Mouse (Mus musculus) adrenal gland (tissue): ENCODE measurements around the gene Zfp750.

ENCODE experiments used
- intact Hi-C: fragments of 180-260 bp; cut with DNase I; formaldehyde crosslinking; loops from one replicate; pipeline ENCODE4 v1.15.1; 2025
- long read RNA-seq, 2 experiments: library from polyadenylated mRNA; unstranded; transcript quantifications; one replicate each; pipeline ENCODE4 v2.0.0; 2020; ENCODE audit warnings: borderline replicate concordance in 1 of 2; ENCODE audit not compliant: insufficient replicate concordance in 1 of 2

The Zfp750 gene
- long read RNA-seq, experiment 1, result 0 reads
- long read RNA-seq, experiment 2, result 0 reads

DNA sequence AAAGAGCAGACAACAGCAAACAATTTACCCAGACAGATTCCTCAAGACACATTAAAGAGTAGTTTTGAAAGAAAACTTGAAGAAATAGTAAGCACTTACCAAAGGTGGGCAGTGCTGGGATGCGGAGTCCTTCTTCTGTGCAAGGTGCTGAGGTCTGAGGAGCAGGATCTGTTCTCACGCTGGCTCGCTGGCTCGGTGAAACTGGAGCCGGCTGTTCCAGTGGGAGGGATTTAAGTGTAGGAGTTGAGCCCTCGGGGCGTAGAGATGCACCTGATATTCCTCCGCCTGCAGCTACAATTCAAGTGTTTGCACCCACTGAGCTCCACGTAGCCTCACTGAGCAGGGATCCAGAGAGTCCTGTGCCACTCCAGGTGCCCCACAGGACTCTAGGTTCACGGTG, at the start of gene Zfp750:
TSS of gene Zfp750 (minus strand) at position 203 of the 400 bp plus-strand sequence.
- intact Hi-C loops, result no loop called here

DNA sequence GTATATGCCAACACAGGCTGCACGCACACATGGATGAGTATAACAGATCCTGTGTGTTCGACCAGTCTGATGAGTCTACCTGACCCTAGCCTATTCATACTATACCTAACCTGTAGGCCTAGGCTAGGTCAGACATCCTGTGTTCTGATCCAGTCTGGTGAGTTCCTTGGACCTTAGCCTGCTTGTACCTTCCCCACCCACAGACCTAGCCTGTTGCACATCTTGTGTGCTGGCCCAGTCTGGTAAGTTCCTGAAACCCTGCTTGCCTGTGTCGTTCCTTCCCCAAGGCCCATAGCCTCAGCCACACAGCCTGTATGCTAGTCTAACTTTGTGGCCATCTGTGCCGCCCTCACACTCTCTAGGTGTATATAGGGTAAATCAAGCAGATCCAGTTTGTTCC, 45.1 kb upstream of the Zfp750 start:
- intact Hi-C loops, result no loop called here

DNA sequence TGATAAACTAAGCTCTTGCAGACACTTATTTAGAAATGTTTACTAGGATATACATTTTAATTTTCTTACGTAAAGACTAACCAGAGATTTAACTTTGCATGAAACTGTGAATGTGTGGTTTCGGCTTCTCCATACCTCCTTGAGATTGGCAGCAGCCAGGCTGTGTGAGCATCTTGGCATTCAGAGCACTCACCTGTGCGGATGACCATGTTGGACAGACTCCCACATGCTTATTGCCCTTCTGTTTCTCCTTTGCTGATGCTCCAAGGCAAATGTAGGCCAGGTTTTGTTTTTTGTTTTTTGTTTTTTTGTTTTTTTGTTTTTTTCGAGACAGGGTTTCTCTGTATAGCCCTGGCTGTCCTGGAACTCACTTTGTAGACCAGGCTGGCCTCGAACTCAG, 44.2 kb upstream of the Zfp750 start:
- intact Hi-C loops, result no loop called here

DNA sequence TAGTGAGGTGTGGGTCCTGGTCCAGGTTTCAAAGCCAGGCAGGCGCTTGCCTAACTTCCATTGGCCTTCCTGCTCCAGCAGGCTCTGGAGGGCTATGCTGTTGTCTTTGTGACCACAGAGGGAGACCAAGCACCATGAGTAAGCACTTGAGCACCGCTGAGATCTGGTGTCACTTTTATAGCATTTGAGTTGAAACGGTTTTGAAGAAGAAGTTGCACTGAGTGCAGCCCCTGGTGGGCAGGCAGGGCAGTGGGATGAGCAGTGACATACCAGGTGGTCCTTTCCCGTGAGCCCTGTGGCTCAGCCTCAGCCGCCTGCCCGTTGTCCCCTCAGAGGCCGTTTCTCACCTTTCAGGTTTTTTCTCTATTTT, 41.1 kb upstream of the Zfp750 start:
- intact Hi-C loops, result no loop called here

DNA sequence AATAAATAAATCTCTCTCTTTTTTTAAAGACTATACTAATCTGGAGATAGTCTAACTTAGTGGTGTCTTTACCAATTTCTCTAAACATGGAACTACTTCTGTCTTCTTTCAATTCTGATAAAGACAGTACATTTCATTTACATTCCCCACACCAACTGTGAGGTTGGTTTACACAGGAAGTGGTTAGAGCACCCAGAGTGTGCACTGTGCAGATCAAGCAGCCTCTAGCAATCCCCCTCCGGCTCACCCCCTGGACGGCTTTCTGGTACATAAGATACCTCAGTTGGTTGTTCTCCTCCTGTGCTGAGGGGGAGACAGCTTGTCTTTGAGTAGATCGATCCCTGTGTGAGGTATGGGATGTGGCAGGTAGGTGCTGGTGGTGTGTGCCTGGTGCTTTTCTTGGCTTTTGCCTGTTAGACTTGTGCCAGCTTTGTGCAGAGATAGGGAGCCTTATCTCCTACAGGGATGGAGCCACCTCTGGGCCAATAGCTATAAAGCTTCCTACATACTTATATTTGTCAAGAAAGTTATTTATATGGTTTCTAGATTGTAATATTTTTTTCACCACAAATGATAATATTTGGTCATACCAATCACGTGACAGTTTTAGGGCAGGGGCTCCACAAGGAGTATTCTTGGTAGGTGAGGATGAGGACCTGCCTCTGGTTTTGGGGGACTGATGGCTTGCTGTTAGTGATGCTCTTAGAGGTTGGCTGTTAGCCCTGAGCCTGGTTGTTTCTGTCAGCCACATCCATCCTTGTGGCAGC, 40.6 kb upstream of the Zfp750 start:
- intact Hi-C loops, result loop anchor here (5.0 kb wide), 1 partner anchor 82 kb away; no protein-coding TSS in a partner anchor

DNA sequence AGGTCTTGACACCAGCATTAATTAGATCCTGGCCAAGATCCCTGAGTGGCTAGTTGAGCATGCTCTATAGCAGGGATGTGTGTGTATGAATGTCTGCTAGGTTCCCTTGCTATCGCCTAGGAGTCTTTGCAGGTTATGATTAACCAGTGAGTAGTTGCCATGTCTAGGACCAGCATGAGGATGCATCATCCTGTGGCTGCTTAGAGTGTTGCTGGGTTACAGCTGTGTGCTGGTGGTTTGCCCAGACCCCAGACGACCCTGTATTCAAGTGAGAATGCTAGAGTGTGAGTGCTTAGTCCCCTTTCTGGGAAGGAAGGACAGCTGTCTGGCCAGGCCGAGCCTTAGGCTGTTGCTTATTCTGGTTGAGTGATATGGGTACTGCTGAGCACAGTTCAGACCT, 39.4 kb upstream of the Zfp750 start:
- intact Hi-C loops, result loop anchor here (5.0 kb wide), 1 partner anchor 81 kb away; no protein-coding TSS in a partner anchor

DNA sequence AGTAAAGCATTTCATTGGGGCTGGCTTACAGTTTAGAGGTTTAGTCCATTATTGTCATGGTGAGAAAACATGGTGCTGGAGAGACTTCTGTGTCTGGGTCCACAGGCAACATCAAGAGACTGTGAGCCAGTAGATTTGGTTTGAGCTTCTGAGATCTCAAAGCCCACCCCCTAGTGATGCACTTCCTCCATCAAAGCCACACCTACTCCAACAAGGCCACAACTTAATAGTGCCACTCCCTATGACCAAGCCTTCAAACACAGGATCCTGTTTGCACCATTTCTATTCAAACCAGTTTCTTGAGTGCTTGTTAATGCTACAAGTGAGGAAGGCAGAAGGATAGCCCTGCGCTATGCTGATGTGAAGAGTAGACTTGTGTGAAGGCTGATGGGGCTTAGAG, 38.8 kb upstream of the Zfp750 start:
- intact Hi-C loops, result loop anchor here (5.0 kb wide), 1 partner anchor 81 kb away; no protein-coding TSS in a partner anchor

DNA sequence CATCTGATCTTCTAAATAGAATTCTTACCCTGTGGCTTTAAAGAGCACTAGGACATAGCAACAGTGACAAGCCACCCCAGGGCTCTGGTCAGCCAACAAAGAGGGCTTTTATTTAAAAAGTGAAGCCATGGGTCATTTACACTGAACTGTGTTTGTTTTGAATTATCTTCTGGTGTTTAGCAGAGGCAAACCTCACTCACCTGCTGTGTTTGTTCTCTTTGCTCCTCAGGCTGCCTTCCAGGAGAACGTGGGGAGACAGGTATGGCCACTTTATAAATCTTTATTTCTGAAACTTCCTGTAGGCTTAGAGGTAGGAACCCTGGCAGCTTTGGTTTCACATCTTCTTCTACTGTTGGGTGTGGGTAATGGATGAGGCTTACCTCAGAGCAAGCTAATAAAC, 37.6 kb upstream of the Zfp750 start:
- intact Hi-C loops, result loop anchor here (5.0 kb wide), 1 partner anchor 79 kb away; no protein-coding TSS in a partner anchor

DNA sequence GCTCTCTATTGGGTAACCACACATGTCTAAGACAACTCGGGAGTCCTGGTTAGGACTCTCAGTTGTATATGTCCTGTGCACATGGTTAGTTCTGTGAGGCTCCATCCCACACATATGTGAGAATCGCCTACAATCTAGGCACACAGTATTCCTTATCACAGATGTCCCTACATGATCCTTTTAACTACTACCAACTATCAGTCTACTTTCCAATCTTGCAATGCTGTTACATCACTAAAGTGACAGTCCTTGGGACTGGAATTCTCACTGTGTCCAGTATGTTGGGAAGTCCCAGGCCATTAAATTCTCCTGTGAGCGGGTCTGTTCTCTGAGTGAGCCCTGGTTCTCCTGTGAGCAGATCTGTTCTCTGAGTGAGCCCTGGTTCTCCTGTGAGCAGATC, 34.3 kb upstream of the Zfp750 start:
- intact Hi-C loops, result no loop called here

DNA sequence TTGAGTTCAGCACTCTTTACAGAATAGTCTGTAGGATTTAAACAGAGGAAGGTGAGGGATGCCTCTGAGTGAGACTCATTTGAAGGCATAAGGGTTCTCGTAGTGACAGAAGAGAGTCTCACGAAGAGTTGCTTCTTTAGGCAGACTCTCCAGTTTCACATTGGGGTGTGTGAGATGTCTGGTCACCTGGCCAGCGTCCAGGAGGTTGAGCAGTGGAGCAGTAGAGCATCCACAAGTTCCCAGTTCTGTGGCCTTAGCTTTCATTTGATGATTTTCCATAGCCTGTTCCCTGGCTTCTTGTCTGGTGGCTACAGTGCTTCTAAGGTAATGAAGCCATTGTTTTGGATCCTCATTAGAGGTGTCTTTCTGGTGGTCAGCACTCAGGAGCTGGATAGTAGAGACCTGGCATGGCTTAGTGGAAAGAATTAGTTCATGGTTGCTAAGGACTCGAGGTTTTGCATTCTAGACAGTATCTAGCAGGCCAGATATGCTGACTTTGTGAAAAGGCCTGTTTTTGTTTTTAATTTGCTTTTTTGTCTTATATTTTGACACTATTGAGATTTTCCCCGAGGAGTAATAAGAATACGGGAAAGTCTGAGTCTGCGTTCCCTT, 33.8 kb upstream of the Zfp750 start:
- intact Hi-C loops, result no loop called here

DNA sequence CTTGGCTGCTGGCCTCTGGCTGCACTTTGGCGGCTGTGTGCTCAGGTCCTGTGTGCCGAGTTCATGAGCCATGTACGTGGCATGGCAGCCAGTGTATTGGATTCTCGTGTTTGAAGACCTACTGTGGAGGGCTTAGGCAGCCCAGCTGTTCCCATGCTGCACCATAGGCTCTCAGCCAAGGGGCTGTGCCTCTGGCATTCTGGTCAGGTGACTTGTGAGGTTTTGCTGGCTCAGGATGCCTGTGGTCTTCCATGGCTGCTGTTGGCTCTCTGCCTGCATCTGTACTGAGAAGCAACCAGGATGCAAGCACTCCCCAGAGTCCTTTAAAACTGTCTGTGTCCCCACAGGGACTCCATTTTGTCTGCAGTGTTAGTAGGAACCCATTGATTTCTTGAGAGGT, 33.0 kb upstream of the Zfp750 start:
- intact Hi-C loops, result no loop called here

DNA sequence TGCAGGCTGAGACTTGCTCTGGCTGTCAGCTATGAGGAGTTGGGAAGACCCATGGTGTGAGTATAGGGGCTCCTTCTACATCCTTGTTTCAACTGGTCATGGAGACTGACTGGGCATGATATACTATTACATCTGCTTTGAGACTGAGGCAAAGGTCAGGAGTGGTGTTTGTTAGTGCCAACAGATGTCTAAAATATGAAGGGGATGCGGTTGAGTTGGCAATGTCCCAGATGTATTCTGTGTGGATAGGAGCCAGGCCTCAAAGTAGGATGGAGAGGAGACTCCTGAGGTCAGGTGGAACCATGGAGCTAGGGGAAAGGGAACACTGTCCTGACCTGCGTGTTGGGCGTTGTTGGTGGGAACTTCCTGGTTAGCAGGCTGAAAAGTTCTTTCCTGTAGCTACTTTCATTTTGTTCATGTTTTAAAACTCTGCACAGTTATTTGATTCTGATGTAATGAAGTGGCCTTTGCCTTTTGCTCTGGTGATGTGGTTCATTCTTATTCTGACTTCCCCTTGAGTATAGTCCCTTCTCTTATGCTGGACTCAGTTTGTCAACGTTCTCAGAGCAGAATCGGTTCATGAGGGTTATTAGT, 32.2 kb upstream of the Zfp750 start:
- intact Hi-C loops, result no loop called here

DNA sequence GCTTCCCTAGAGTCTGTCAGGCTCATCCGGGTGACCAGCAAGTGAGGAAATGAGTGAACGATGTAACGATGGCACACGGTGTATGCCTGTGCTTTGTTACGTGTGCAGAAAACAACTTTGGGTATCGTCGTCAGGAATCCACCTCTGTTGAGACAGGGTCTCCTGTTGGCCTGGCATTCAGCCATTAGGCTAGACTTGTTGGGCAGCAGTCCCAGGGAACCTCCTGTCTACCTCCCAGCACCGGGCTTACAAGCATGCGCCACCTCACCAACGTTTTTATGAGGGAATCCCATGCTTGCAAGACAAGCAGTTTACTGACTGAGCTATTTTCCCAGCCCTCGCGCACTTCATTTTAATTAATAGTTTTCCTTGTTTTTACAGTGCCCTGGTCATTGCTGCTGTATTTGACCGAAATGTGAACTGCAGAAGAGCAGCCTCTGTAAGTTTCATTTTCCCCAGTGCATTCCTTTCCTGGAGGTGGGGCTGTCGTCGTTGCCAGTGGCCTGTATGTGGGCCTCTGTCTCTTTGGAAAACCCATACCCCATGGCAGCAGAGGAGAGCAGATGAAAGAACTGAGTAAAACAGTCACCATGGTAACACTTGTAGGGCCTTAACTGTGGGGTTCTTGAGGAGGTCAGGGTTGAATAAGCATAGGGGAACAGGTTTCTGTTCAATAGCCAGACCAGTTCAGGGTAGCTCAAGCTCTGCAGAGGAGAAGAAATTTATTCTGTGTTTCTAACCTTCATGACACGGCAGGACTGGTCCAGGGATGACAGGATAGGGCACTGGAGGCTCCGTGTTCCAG, 30.9 kb upstream of the Zfp750 start:
- intact Hi-C loops, result no loop called here

DNA sequence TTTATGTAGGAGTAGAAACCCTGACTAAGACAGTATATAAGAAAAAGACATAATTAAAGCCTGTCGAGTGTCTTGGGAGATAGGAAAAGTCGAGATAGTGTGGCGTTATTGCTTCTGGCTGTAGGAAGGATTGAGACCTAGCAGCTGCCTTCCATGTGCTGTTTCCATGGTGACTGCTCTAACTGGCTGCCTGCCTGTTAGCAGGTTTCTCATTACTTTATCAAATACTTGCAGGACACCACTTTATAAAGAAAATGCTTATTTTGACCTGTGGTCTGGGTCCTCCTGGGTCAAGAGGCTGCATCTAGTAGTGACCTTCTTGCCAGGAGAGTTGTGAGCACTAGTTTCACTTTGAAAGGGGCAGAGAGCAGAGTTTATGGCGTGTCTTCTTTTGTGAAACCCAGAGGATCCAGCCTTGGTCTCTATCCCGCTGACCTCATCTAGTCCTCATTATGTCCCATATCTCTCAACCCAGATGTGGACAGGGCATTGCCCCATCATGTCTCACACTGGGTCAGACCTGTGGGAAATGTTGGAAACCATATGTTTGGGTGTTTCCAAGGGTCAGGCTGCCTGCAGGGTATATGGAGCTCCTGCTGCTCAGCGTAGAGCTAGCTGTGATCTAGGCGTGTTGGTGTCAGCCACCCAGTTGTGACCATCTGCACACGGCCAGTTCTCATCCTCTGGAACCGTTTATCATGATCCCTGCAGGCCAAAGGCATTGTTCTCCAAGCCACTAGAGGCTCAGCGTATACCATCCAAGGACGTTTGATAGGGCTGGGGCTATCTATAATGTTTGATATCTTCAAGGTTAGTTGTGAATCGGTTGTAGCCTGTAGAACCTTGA, 30.1 kb upstream of the Zfp750 start:
- intact Hi-C loops, result no loop called here

DNA sequence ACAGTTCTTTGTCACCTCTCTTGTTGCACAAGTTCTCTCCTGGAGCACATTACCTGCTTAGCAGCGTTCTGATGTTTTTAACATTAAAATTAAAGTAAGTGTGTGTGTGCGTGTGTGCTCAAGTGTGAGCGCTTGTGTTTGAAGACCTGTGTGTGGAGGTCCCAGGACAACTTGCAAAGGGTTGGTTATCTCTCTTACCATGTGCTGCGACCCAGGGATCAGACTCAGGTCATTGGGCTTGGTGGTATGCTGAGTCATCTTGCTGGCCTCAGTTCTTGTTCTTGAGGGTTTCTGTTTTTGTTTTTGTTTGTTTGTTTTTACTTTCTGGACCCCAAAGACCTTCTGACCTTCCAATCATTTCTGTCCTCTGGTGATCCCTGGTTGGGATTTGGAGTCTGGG, 28.8 kb upstream of the Zfp750 start:
- intact Hi-C loops, result no loop called here

DNA sequence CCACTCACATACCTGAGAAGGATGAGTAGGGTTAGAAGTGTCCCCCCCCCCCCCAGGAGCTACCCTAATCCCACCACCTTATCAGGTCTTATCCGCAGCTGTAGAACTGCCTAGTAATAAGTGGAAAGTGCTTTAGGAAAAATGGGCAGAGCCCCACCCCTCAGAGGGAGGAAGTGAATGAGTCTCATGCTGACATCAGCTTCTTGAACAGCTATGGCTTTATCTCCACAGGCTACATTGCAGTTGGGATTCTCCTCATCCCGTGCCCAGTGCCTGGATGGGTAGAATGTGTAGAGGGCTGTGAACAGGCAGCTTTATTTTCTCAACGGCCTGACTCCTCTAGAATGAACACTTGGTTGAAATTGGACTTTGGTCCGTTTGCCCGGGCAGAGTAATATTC, 28.1 kb upstream of the Zfp750 start:
- intact Hi-C loops, result no loop called here

DNA sequence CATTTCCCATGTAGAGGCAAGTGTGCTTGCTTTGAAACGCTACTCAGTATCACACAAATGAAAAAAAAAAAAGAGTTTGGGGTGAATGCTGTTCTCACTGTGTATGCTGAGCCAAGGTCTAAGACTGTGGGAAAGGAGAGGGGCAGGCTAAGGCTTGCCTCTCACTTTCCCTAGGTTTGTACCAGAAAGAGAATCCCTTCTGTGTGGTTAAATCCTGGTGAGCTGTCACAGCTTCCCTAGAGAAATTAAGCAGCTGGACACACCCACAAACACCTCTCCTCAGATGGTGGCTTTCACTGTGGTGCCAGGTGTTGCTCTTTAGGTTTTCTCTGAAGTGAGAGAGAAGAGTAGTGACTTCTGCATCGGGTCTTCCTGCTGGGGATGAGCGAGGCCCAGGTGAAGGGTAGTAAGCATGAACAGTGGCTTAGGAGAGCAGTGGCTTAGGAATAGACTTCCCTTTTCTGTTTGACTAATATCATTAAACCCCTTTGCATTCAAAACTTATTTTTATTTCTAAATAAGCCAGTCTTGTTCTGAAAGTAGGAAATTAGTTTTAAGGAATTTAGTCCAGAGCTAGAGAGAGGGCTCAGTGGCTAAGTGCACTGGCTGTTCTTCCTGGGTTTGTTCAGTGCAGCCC, 26.4 kb upstream of the Zfp750 start:
- intact Hi-C loops, result no loop called here

DNA sequence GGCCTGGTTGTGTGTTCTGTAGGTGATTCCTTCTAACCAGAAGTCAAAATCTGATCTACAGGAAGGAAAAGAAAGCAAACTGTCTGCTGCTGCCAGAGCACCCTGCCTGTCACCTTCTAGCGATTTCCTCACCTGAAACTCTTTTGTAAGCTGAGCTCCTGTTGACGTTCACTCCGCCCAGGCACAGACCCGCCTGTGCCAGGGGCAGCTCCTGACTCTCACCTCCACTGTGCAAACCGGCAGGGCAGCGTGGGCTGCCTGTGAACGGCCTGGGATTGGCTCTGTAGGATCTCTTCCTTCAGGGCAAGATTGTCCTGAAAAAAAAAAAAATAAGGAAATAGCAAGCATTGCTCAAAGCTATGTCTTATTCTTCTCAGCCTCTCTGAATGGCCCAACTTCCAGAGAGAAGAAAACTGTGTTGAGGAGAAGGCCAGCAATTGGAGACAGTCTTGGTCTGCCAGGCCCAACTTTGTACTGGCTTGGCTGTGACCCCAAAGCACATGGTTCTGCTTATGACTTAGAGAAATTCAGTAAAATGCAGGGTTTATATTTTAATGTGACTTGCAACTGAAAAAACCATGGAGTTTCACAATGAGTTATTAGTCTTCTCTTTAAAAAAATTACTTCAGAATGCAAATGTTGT, 25.7 kb upstream of the Zfp750 start:
- intact Hi-C loops, result no loop called here

DNA sequence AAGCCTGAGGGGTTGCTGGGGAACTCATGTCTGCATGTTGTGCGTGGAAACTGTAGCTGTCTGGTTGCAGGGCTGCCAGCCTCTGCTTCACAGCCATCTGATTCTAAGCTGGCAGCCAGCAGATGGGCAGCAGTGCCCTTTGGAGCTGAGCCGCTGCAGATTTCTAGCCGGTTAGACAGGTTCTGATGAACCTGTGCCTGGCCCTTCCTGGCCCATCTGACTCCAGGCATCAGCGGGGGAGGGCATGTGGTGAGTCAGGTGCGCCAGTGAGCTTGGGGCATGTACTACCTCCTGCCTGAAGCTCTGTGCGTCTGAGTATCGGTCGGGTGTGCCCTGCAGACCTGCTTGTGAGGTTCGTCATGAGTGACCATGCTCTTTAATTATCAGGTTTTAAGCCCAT, 24.8 kb upstream of the Zfp750 start:
- intact Hi-C loops, result no loop called here
